Mouse (Mus musculus) ovary, postnatal 36 days (tissue): Measurements from ENCODE around the gene Ttk.

Experiments
- DNase-seq: peaks from one replicate; pipeline ENCODE4 v3.0.0; 2022; ENCODE audit warnings: low spot score, mixed read lengths

Gene Ttk

DNA sequence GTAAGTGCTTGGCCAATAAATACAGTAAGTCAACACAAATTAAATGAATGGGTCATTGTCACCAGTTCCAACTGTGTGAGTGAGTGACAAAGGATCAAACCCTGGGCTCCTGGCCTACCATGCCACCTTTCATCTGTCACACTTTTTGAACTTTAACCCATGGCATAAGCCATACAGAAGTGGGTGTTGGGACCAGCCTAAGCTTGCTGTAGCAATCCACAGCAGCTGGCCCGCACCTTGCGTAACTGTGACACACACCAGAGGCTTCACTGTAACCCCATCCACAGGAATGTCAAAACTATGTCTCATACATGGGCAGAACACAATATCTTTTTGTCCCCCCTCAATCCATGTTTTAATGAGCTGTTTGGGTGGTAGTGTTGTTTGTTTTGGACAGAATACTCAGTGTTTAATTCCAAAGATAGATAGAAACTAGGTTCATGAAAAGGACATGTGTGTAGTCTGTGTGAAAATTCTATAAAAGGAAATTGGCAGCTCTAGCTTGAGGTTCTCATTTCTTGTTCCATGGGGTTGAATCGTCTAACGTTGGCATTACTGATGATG lies 59.4 kb downstream of the Ttk start:
- DNase-seq = no peak

DNA sequence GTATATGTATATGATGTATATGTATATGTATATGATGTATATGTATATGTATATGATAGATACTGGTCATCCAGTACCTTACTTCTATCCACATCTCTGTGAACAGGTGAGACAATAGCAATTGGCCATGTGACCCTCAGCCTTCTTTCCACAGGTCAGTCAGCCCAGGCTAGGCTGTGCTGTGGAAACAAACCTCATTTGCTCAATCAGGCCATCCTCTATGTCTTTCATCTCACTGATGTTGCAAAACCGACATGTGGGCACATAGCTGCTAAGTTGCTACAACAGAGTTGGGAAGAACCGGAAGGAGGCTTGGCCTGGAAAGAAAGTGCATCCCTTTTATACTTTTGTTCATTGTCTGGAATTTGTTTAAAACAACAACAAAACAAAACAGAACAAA lies 67.6 kb downstream of the Ttk start:
- DNase-seq = no peak

GRCm38 (mm10) chr9:83905820-83906219 lies 71.3 kb downstream of the Ttk start:
- DNase-seq = no peak

DNA sequence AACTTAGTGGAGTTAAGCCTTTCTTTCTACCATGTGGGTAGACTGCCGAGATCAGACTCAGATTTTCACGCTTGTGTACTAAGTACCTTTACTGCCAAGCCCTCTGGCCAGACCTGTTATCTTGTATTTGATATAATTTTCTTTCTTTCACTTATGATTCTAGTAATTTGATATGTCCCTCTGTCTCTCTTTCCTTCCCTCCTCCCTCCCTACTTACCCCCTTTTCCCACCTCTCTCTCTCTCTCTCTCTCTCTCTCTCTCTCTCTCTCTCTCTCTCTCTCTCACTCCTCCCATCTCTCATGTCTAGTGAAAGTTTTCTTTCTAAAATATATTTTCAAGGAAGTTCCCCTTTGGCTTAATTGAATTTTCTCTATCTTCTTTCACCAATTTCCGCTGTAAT lies 72.5 kb downstream of the Ttk start:
- no peak for DNase-seq

DNA sequence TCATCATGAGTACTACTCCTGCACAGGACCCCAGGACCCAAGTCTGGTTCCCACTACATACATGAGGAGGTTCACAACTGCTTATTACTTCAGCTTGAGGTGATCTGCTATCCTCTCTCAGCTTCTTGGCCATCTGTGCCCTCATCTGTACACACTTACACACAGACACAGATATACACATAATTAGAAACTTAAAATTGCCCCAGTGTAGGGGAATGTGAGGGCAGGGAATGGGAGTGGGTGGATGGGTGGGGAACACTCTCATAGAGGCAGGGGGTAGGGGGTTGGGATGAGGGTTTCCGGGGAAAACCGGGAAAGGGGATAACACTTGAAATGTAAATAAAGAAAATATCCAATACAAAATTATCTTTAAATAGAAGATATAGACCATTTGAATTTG lies 75.3 kb downstream of the Ttk start:
- no peak for DNase-seq

GRCm38 (mm10) chr9:83910926-83911325 lies 76.4 kb downstream of the Ttk start:
- DNase-seq = no peak
